Mouse (Mus musculus): ENCODE results near the gene Gm10220. TPM values are rescaled to one million over a fixed set of nuclear protein-coding genes. Genes with fewer than 3 reads are reported as not detected.
"Not testable (repeated sequence)": the region's sequence is repeated elsewhere in the genome, so short reads cannot be mapped to it uniquely, and the experiment has no call there.

The Gm10220 gene
- polyA plus RNA-seq (2012; ENCODE audit: insufficient read depth, insufficient read length, missing spikeins): not detected in 2 replicates

- H3K4me1 ChIP-seq (ENCODE audit: control insufficient read depth, insufficient read depth, insufficient read length, low read length); H3K4me3 ChIP-seq (ENCODE audit: insufficient read depth, low read depth, low read length); H3K27ac ChIP-seq (replicated peaks; ENCODE audit: low read depth, low read length): not testable (repeated sequence)
Observed at GRCm38 (mm10) chr5:26121321-26121720, at the start of gene Gm10220. TSS of gene Gm10220 (minus strand) at chr5:26121421.

GRCm38 (mm10) chr5:26169855-26170254 is 48.6 kb upstream of the Gm10220 start:
- Histone ChIP-seq H3K4me1 (ENCODE audit: control insufficient read depth, insufficient read depth, insufficient read length, low read length) (no peaks in the 10 kb centered on the region), H3K27ac (replicated peaks; ENCODE audit: low read depth, low read length) (no peak overlapping the region), H3K4me3 (ENCODE audit: insufficient read depth, low read depth, low read length) (no peak overlapping the region)

- H3K4me1 ChIP-seq (ENCODE audit: control insufficient read depth, insufficient read depth, insufficient read length, low read length): no peaks in the 10 kb centered on the region
- no peak overlapping the region for H3K4me3 ChIP-seq (ENCODE audit: insufficient read depth, low read depth, low read length)
- no peak overlapping the region for H3K27ac ChIP-seq (replicated peaks; ENCODE audit: low read depth, low read length)
Observed at GRCm38 (mm10) chr5:26165791-26166165, 44.6 kb upstream of the Gm10220 start.

- Histone ChIP-seq H3K4me1 (ENCODE audit: control insufficient read depth, insufficient read depth, insufficient read length, low read length) (no peaks in the 10 kb centered on the region), H3K4me3 (ENCODE audit: insufficient read depth, low read depth, low read length) (no peak overlapping the region), H3K27ac (replicated peaks; ENCODE audit: low read depth, low read length) (no peak overlapping the region)
Observed at GRCm38 (mm10) chr5:26165036-26165790, 44.0 kb upstream of the Gm10220 start.

GRCm38 (mm10) chr5:26157396-26158170 is 36.4 kb upstream of the Gm10220 start:
- Histone ChIP-seq H3K27ac (replicated peaks; ENCODE audit: low read depth, low read length) (no peak overlapping the region), H3K4me3 (ENCODE audit: insufficient read depth, low read depth, low read length) (no peak overlapping the region), H3K4me1 (ENCODE audit: control insufficient read depth, insufficient read depth, insufficient read length, low read length) (no peaks in the 10 kb centered on the region)

- H3K27ac ChIP-seq (replicated peaks; ENCODE audit: low read depth, low read length): no peak overlapping the region
- H3K4me3 ChIP-seq (ENCODE audit: insufficient read depth, low read depth, low read length): no peak overlapping the region
Observed at GRCm38 (mm10) chr5:26142891-26143290, 21.7 kb upstream of the Gm10220 start.

GRCm38 (mm10) chr5:26105262-26105661 is 16.0 kb downstream of the Gm10220 start, which contains the start of gene 5031410I06Rik:
TSS of gene 5031410I06Rik (minus strand) at chr5:26105362.
- H3K27ac ChIP-seq (replicated peaks; ENCODE audit: low read depth, low read length); H3K4me1 ChIP-seq (ENCODE audit: control insufficient read depth, insufficient read depth, insufficient read length, low read length); H3K4me3 ChIP-seq (ENCODE audit: insufficient read depth, low read depth, low read length): not testable (repeated sequence)

More at GRCm38 (mm10) chr5:26142891-26143290, 21.7 kb upstream of the Gm10220 start:
- H3K4me1 ChIP-seq (ENCODE audit: control insufficient read depth, insufficient read depth, insufficient read length, low read length): no peaks in the 10 kb centered on the region

GRCm38 (mm10) chr5:26089191-26089590 is 32.0 kb downstream of the Gm10220 start, which contains the start of gene Gm10471:
TSS of gene Gm10471 (minus strand) at chr5:26089291.
- not testable (repeated sequence) for H3K27ac ChIP-seq (replicated peaks; ENCODE audit: low read depth, low read length); H3K4me1 ChIP-seq (ENCODE audit: control insufficient read depth, insufficient read depth, insufficient read length, low read length); H3K4me3 ChIP-seq (ENCODE audit: insufficient read depth, low read depth, low read length)

GRCm38 (mm10) chr5:26079023-26079422 is 42.2 kb downstream of the Gm10220 start:
- not testable (repeated sequence) for H3K4me1 ChIP-seq (ENCODE audit: control insufficient read depth, insufficient read depth, insufficient read length, low read length); H3K4me3 ChIP-seq (ENCODE audit: insufficient read depth, low read depth, low read length); H3K27ac ChIP-seq (replicated peaks; ENCODE audit: low read depth, low read length)

GRCm38 (mm10) chr5:26070716-26071115 is 50.5 kb downstream of the Gm10220 start:
- H3K4me1 ChIP-seq (ENCODE audit: control insufficient read depth, insufficient read depth, insufficient read length, low read length): no peaks in the 10 kb centered on the region
- H3K4me3 ChIP-seq (ENCODE audit: insufficient read depth, low read depth, low read length): no peak overlapping the region
- no peak overlapping the region for H3K27ac ChIP-seq (replicated peaks; ENCODE audit: low read depth, low read length)

Other genes starting within 250 kb of the Gm10220 start
- not detected in 2 replicates for gene Gm21663, start 179.0 kb downstream of the Gm10220 start, polyA plus RNA-seq (2012; ENCODE audit: insufficient read depth, insufficient read length, missing spikeins)
- not detected in 2 replicates for gene Gm21671, start 167.0 kb downstream of the Gm10220 start, polyA plus RNA-seq (2012; ENCODE audit: insufficient read depth, insufficient read length, missing spikeins)
- gene Gm21680, start 148.8 kb downstream of the Gm10220 start, polyA plus RNA-seq (2012; ENCODE audit: insufficient read depth, insufficient read length, missing spikeins): not detected in 2 replicates
- gene Gm21698, start 132.8 kb downstream of the Gm10220 start, polyA plus RNA-seq (2012; ENCODE audit: insufficient read depth, insufficient read length, missing spikeins): not detected in 2 replicates
- not detected in 2 replicates for gene Gm1979, start 116.6 kb downstream of the Gm10220 start, polyA plus RNA-seq (2012; ENCODE audit: insufficient read depth, insufficient read length, missing spikeins)
- gene Gm5862, start 98.5 kb downstream of the Gm10220 start, polyA plus RNA-seq (2012; ENCODE audit: insufficient read depth, insufficient read length, missing spikeins): not detected in 2 replicates
- gene Speer4a, start 81.9 kb downstream of the Gm10220 start, polyA plus RNA-seq (2012; ENCODE audit: insufficient read depth, insufficient read length, missing spikeins): not detected in 2 replicates
- not detected in 2 replicates for gene Gm7347, start 62.8 kb downstream of the Gm10220 start, polyA plus RNA-seq (2012; ENCODE audit: insufficient read depth, insufficient read length, missing spikeins)
- not detected in 2 replicates for gene Gm10471, start 32.1 kb downstream of the Gm10220 start, polyA plus RNA-seq (2012; ENCODE audit: insufficient read depth, insufficient read length, missing spikeins)
- not detected in 2 replicates for gene 5031410I06Rik, start 16.1 kb downstream of the Gm10220 start, polyA plus RNA-seq (2012; ENCODE audit: insufficient read depth, insufficient read length, missing spikeins)
- not detected in 2 replicates for gene Gm7361, start 136.3 kb upstream of the Gm10220 start, polyA plus RNA-seq (2012; ENCODE audit: insufficient read depth, insufficient read length, missing spikeins)

Measured in brown adipose tissue, adult 24 weeks (tissue).